Mouse (Mus musculus) right cerebral cortex, postnatal 14 days (tissue): ENCODE measurements around the gene 9230102O04Rik.

ENCODE experiments used
- DNase-seq: peaks from one replicate; pipeline ENCODE4 v3.0.0; 2022

Gene 9230102O04Rik

GRCm38 (mm10) chr2:9888913-9889650, at the start of gene 9230102O04Rik:
Gene 9230102O04Rik (minus strand): TSS chr2:9889540.
- no peak for DNase-seq

DNA sequence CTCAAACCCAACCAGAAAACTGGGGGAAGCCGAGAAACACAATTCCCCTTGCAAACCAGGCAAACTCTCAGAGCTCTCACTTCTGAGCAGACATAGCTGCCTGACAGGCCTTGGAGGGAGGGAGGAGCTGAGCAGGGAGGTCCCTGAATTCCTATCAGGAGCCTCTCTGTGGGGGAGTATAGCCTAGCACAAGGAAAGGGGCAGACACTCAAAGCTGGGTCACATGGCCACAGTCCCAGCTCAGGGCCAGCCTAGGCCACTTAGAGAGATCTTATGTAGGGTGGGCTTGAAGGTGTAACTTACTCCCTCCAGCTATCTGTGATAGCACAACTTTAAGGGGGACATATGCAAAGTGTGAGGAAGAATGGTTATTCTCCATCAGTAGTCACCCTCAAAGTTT, 46.6 kb upstream of the 9230102O04Rik start:
- no peak for DNase-seq

DNA sequence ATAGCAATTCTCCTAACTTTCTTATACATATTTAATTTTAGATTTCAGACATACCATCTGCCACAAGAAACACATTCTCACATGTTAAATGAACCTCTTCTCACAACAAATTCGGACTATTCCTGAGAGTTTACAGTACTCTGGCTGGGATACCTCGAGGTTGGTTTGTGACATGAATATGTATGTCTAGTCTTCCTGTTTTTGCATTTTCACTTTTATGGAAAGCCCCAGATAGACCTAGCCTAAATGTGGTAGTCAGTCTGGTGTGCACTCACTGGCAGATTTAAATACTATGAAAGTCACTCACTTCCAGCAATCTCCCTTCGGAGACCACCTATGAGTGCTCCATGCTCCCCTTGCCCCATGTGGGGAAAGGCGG, 37.6 kb upstream of the 9230102O04Rik start:
- no peak for DNase-seq

GRCm38 (mm10) chr2:9926194-9926904, 37.0 kb upstream of the 9230102O04Rik start:
- no peak for DNase-seq

DNA sequence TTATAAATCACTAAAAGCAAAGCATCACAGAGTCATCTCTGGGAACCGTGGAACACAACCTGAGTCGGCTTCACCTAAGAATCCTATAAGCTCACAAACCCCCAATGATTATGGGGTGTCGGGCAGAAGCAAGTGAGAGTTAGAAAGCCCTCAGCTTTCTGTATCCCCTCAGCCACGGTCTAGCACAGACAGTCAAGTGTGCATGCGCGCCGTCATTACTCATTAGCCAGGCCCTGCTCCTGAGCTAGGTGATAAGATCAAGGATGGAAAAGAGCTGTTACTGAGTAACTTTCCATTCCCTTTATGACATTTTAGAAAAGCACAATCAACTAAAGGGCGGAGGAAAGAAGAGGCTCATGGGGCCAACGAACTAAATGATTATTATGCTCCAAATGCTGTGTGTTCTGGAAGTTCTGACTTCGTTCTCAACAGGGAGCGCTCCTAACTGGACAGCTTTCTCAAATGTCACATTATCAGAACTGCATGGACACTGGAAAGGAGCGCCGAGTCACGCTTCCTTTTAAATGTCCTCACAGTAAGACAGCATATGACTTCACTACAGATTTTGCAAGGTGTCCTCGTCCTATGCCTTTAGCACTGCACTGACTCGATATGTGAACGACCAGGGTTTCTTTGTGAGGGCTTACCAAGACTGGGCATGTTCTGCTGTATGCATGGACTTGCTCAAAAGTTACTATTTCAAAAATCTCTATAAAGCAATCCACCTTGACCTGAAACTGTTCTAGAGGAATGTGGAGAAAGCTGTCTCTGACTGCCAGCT, 29.5 kb upstream of the 9230102O04Rik start:
- DNase-seq, result no peak

GRCm38 (mm10) chr2:9917602-9918001, 28.3 kb upstream of the 9230102O04Rik start:
- DNase-seq, result no peak

GRCm38 (mm10) chr2:9905995-9906394, 16.7 kb upstream of the 9230102O04Rik start:
- no peak for DNase-seq

DNA sequence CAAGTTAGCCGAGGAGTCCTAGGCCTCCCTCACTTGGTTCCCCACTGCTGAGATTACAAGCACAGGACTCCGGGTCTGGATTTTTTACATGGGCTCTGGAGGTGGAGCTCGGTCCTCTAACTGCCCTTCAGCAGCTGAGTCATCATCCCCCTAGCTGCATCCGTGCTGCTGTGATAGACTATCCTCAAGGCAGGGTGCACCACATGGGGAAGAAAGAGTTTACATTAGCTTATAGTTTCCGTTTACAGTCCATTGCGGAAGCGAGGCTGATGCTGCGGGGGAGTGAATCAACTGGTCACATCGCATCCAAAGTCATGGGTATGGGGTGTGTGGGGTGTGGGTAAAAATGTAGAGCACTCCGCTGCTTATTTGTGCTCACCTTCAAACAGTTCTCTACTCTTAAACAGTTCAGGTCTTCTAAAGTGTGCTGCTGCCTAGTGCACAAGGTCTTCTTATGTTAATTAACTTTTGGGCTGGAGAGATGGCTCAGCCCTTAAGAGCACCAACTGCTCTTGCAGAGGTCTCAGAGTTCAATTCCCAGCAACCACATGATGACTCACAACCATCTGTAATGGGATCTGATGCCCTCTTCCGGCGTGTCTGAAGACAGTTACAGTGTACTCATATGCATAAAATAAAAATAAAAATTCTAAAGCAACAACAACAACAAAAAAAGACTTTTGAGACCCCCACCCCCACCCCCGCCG, 14.7 kb upstream of the 9230102O04Rik start:
- no peak for DNase-seq

DNA sequence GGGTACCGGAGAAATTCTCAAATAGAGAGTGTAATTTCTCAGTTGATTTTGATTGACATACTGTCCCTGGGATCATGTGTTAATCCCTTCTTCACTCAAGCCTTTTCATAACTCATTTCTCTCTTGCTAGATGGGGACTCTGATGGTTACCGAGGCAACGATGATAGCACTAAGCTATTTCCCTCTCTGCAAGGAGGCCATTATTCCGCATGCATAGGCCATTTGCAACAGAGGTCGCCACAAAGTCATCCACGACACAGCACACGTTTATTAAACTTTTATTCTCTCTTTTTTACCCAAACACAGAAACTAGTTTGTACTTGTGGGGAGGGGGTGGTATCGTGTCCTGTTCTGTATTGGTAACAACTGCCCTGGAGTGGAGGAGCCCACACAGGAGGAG, 8.5 kb upstream of the 9230102O04Rik start:
- no peak for DNase-seq

DNA sequence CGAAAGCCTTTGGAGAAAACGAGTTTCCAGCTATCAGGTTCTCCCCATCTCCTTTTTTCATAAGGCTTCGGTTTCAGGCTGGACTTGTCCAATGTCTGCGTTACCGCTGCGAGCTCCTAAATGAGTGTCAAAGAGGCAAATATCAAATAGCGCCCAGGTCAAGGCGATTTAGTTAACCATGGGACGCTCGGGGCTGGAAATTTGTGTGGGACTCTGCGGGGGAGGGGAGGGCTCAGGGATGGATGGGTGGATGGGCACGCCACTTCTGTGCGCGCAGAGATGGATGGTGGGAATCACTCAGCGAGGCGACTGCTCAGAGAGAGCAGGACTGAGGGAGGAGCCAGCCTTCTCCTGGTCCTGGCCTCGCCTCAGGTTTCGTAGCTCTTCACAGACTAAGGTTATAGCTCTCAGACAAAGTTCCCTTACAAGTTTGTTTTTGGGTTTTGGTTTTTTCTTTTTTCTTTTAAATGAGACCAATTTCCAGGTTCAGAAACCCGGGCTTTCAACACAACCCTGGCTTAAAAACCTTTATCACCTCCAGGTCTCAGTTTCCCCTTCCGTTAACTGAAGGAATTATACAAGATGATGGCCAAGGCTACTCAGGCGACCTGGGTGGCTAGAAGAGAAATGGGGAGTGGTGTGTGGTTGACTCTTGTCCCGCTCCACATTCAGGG, 6.9 kb upstream of the 9230102O04Rik start:
- DNase-seq, result no peak

DNA sequence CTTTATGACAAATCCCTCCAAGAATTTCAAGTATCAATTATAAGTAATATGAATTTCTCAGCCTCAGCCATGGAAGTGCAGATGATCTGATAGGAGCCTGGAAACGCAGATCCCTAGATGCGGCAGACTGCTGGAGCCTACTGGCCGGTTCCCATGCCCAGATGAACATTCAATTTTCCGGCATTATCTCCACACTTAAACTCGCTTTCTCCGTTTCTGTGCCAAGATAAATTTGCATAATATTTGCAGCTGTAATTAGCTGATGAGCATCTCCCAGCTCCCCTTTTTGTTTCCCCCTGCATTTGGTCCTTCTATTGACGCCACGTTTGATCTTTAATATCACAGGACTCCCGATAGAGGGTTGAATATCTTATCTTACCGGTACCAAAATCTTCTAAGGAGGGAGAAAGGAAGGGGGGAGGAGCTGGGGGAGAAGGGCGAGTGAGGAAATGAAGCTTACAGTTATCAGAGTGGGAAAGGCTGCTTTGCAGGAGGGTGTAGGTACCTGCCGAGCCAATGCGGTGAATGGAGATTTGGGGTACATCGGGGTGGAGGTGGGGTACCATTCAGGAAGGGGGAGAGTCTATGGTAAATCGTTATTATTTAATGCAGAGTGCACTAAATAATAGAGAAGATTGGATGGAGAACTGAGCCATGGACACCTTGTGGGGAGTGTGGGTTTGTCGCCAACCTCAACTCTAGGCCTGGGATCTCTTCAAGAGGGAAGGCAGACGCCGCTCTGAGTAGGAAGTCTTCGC, 5.7 kb upstream of the 9230102O04Rik start:
- no peak for DNase-seq

- no peak for DNase-seq
Measured at GRCm38 (mm10) chr2:9893272-9893953, 4.1 kb upstream of the 9230102O04Rik start.

- DNase-seq, result no peak
Measured at GRCm38 (mm10) chr2:9892541-9892940, 3.2 kb upstream of the 9230102O04Rik start.

GRCm38 (mm10) chr2:9890906-9891305, 1.6 kb upstream of the 9230102O04Rik start:
- DNase-seq, result no peak

- DNase-seq, result no peak
Measured at GRCm38 (mm10) chr2:9890251-9890650, 911 bp upstream of the 9230102O04Rik start.

DNA sequence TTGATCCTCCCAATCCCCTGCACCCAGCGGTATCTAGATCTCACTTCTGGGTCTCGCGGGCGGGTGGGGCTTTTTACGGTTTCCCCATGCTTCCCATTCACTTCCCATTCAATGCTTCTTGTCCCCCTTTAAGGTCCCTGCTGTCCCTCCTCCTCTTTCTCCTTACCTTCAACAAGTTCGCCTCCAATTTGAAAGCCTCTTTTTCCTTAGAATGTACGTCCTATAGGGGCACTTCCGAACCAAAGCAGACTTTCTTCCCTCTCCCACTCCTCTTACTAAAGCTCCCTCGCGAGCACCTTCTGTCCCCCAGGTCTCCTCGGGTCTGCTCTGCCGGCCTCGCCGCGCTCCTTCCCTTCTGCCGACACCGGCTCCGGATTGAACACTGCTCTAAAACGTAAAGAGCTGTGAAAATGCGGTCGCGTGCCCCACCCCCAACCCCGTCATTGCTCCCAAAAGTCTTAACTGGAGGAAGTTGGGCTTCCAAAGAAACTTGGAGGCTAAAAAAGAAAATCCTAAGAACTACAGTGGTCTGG, 377 bp upstream of the 9230102O04Rik start, which contains the start of gene Gata3:
Gene Gata3, minus strand, starts transcription at position 384 of the 533 bp plus-strand sequence.
- no peak for DNase-seq

- no peak for DNase-seq
Measured at GRCm38 (mm10) chr2:9887636-9888035, 1.7 kb downstream of the 9230102O04Rik start.

DNA sequence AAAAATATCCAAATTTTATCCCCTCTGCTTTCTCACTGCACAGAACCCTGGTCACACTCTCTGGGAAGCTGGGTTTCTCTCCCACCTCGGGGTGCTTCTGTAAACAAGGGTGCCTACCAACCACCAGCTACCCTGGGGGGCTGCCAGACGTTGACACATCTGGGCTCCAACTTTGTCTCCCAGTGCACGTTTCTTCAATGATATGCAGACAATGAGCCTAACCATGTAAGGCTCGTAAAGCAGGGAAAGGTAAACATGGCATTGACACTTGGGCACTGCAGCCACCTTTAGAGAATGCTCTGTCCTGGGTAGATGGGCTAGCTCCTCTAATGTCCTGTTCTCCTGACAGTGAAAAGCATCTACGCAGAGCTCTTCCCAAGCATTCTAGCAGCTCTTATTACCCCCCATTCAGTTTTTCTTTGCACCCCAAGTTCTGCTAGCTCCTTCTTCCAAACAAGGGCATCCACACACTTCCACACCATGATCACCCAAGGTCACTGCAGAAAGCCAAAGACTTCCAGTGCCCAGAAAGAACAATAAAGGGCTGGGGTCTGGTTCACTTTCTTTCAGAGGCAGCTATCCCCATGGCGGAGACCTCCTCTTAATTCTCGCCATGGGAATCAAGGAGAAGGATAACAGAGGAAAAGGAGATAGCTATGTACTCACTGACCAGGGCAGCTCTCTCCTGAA, 2.3 kb downstream of the 9230102O04Rik start:
- DNase-seq, result no peak

- DNase-seq, result no peak
Measured at GRCm38 (mm10) chr2:9886031-9886430, 3.3 kb downstream of the 9230102O04Rik start.

- no peak for DNase-seq
Measured at GRCm38 (mm10) chr2:9885217-9885770, 4.0 kb downstream of the 9230102O04Rik start.
